Mouse (Mus musculus) lung, postnatal 0 days (tissue): ENCODE results near the gene Olfr1303. TPM values are rescaled to one million over a fixed set of nuclear protein-coding genes. Genes with fewer than 3 reads are reported as not detected.

Source experiments
- ATAC-seq: fragments of 200-750 bp; cut with Nextera tagmentation; 2 replicates; pipeline ENCODE4 v1.8.0; 2017; ENCODE audit warnings: moderate library complexity
- DNase-seq: peaks from one replicate; pipeline ENCODE4 v3.0.0-alpha.2; 2016; ENCODE audit warnings: low spot score
- H3K27ac ChIP-seq: fragments of 300-500 bp; sonication (generic); 2 replicates; pipeline ENCODE4 v1.5.1; 2014; ENCODE audit warnings: antibody characterized with exemption, mild to moderate bottlenecking, low read length, mixed read lengths
- H3K27me3 ChIP-seq: fragments of 300-500 bp; sonication (generic); replicated peaks from 2 replicates; pipeline ENCODE4 v1.6.1; 2014; ENCODE audit warnings: low read length, mixed read lengths; ENCODE audit not compliant: insufficient read depth
- H3K36me3 ChIP-seq: fragments of 300-500 bp; sonication (generic); 2 replicates; pipeline ENCODE4 v1.6.1; 2014; ENCODE audit warnings: low read length, mixed read lengths; ENCODE audit not compliant: insufficient read depth
- H3K4me1 ChIP-seq: fragments of 300-500 bp; sonication (generic); 2 replicates; pipeline ENCODE4 v1.6.1; 2014; ENCODE audit warnings: antibody characterized with exemption, low read depth, low read length, mixed read lengths; ENCODE audit not compliant: insufficient read depth
- H3K4me2 ChIP-seq: fragments of 300-500 bp; sonication (generic); replicated peaks from 2 replicates; pipeline ENCODE4 v1.6.1; 2014; ENCODE audit warnings: low read depth, mild to moderate bottlenecking, low read length, moderate library complexity, mixed read lengths
- H3K4me3 ChIP-seq: fragments of 300-500 bp; sonication (generic); 2 replicates; pipeline ENCODE4 v1.5.1; 2014; ENCODE audit warnings: low read depth, low read length
- H3K9ac ChIP-seq: fragments of 300-500 bp; sonication (generic); replicated peaks from 2 replicates; pipeline ENCODE4 v1.6.1; 2014; ENCODE audit warnings: low read depth, mild to moderate bottlenecking
- H3K9me3 ChIP-seq: fragments of 300-500 bp; sonication (generic); 2 replicates; pipeline ENCODE4 v1.6.1; 2016; ENCODE audit warnings: low read length, mixed read lengths
- CTCF ChIP-seq: IDR thresholded peaks from 2 replicates; pipeline ENCODE4 v1.5.1; 2016; ENCODE audit warnings: antibody characterized with exemption, mild to moderate bottlenecking
- EP300 ChIP-seq: IDR thresholded peaks from 2 replicates; pipeline ENCODE4 v1.6.1; 2016; ENCODE audit warnings: antibody characterized with exemption, mild to moderate bottlenecking, control low read depth
- WGBS: fragments of 180-500 bp; shearing (Covaris S2); extraction: QIAGEN DNeasy Blood & Tissue Kit; methylation state at CpG from one replicate; pipeline ENCODE4 v1.1.7; 2014; 5-methylcytosine and 5-hydroxymethylcytosine counted together
- polyA plus RNA-seq: library from polyadenylated mRNA; unstranded; fragments of >200 nt; fragmentation: Nextera tagmentation; extraction: Ambion mirVana; gene quantifications from 2 replicates; pipeline ENCODE4 v1.2.1, GENCODE M21; 2015

Olfr1303 gene
- polyA plus RNA-seq, result not detected in 2 replicates

- H3K4me1 ChIP-seq, result no peaks in the 10 kb centered on the region
- no peak for DNase-seq
- no peaks in the 10 kb centered on the region for H3K9me3 ChIP-seq
- no peak within 1 kb of the TSS for H3K4me2 ChIP-seq
- no peaks in the 10 kb centered on the region for H3K36me3 ChIP-seq
- H3K27me3 ChIP-seq, result no peaks in the 10 kb centered on the region
- H3K4me3 ChIP-seq, result no peak within 1 kb of the TSS
- no peak within 1 kb of the TSS for H3K27ac ChIP-seq
- no peak within 1 kb of the TSS for H3K9ac ChIP-seq
- WGBS, result 69% methylated on average over 2 of the region's 2 CpGs
- no peak for TF ChIP-seq EP300
- no peak for TF ChIP-seq CTCF
- ATAC-seq, result no peak
Measured at GRCm38 (mm10) chr2:111820240-111820639, at the start of gene Olfr1303. TSS of gene Olfr1303 (minus strand) at chr2:111820340.

GRCm38 (mm10) chr2:111812936-111813335 lies 7.2 kb downstream of the Olfr1303 start:
- ATAC-seq (no peak), DNase-seq (no peak)
- no peak overlapping the region for H3K4me3 ChIP-seq
- no peaks in the 10 kb centered on the region for H3K4me1 ChIP-seq
- H3K9ac ChIP-seq, result no peak overlapping the region
- no peak overlapping the region for H3K27ac ChIP-seq
- H3K27me3 ChIP-seq, result no peaks in the 10 kb centered on the region
- H3K36me3 ChIP-seq, result no peaks in the 10 kb centered on the region
- H3K4me2 ChIP-seq, result no peak overlapping the region
- TF ChIP-seq EP300, result no peak
- TF ChIP-seq CTCF, result no peak
- no peaks in the 10 kb centered on the region for H3K9me3 ChIP-seq

GRCm38 (mm10) chr2:111777129-111777528 lies 43.0 kb downstream of the Olfr1303 start, which contains the start of gene Olfr1302:
TSS of gene Olfr1302 (plus strand) at chr2:111777429.
- TF ChIP-seq CTCF (no peak), EP300 (no peak)
- no peak within 1 kb of the TSS for H3K4me3 ChIP-seq
- H3K27ac ChIP-seq, result no peak within 1 kb of the TSS
- no peak within 1 kb of the TSS for H3K4me2 ChIP-seq
- 67% methylated on average over 2 of the region's 2 CpGs for WGBS
- no peak for DNase-seq
- no peaks in the 10 kb centered on the region for H3K9me3 ChIP-seq
- H3K4me1 ChIP-seq, result no peaks in the 10 kb centered on the region
- no peak within 1 kb of the TSS for H3K9ac ChIP-seq
- ATAC-seq, result no peak
- H3K36me3 ChIP-seq, result no peaks in the 10 kb centered on the region
- H3K27me3 ChIP-seq, result no peaks in the 10 kb centered on the region

Other genes with a start within 250 kb of the Olfr1303 start
- not detected in 2 replicates for gene Olfr1297, start 193.8 kb downstream of the Olfr1303 start, polyA plus RNA-seq
- gene Olfr1298, start 171.1 kb downstream of the Olfr1303 start, polyA plus RNA-seq, result not detected in 2 replicates
- gene Olfr1299, start 158.9 kb downstream of the Olfr1303 start, polyA plus RNA-seq, result not detected in 2 replicates
- not detected in 2 replicates for gene Olfr1301, start 69.3 kb downstream of the Olfr1303 start, polyA plus RNA-seq
- not detected in 2 replicates for gene Olfr1302, start 42.9 kb downstream of the Olfr1303 start, polyA plus RNA-seq
- not detected in 2 replicates for gene Olfr1305, start 56.8 kb upstream of the Olfr1303 start, polyA plus RNA-seq
- not detected in 2 replicates for gene Olfr1306, start 95.9 kb upstream of the Olfr1303 start, polyA plus RNA-seq
- not detected in 2 replicates for gene Olfr1307, start 129.1 kb upstream of the Olfr1303 start, polyA plus RNA-seq
- gene Olfr1308, start 144.6 kb upstream of the Olfr1303 start, polyA plus RNA-seq, result not detected in 2 replicates
- not detected in 2 replicates for gene Olfr1309, start 169.9 kb upstream of the Olfr1303 start, polyA plus RNA-seq
- not detected in 2 replicates for gene Olfr1310, start 192.4 kb upstream of the Olfr1303 start, polyA plus RNA-seq
- gene Olfr1311, start 204.1 kb upstream of the Olfr1303 start, polyA plus RNA-seq, result not detected in 2 replicates
- not detected in 2 replicates for gene Olfr1312, start 229.9 kb upstream of the Olfr1303 start, polyA plus RNA-seq